ENCODE assay signal across 15 mouse cellular contexts in genomic region chr15:40568701-40569100, GRCm38 (mm10).
A peak's percentile ranks its signal among the peaks of the same experiment; 100 is the strongest.
DNase-seq lines count a peak whose midpoint lies in the region.
"Had no signal": no experiment of that assay in that cellular context is flagged by ENCODE, and none has a peak within 500 bp of the region (broad histone marks: within the 10 kb centered on the region; RNA-seq: fewer than 3 reads in every experiment).

No protein-coding gene starts in this region.

- intact Hi-C loops in gastrocnemius, postnatal 36 days (cut with DNase I): no loop called here

- DNase-seq in gastrocnemius, adult 18-20 months (ENCODE audit: low spot score): peak; percentile 3
- no peak for DNase-seq in gastrocnemius, postnatal 36 days
- peak; percentile 68 for DNase-seq in cerebellum, adult 11-12 months
- peak; percentile 74 to 80 for DNase-seq in cerebellum, postnatal 10 days
- no peak for DNase-seq in thymus, postnatal 25 days
- DNase-seq in layer of hippocampus, adult 9-10 months (ENCODE audit: low spot score): no peak
- DNase-seq in kidney, adult 9 months: no peak
- DNase-seq: adrenal gland, postnatal 36 days; gastrocnemius, postnatal 25 days; heart, adult 2 months; heart, postnatal 14 days; kidney, adult 18-20 months; liver; retina, postnatal 1 day; thymus, postnatal 36 days had no signal

Comparison
In these comparisons a context has a peak if more than half of its experiments do, and no peak if none do; other contexts are left out.
1. DNase-seq: peak in gastrocnemius, adult 18-20 months (single experiment), cerebellum, adult 11-12 months (single experiment) and cerebellum, postnatal 10 days (2 of 2); none in gastrocnemius, postnatal 36 days (0 of 2), thymus, postnatal 25 days (single experiment), layer of hippocampus, adult 9-10 months (single experiment) and kidney, adult 9 months (single experiment).